Mouse (Mus musculus) neural tube, embryonic 15.5 days (tissue): Measurements from ENCODE around the gene Baiap2l2. TPM values are rescaled to one million over a fixed set of nuclear protein-coding genes. Genes with fewer than 3 reads are reported as not detected.

Source experiments
- ATAC-seq: fragments of 200-750 bp; cut with Nextera tagmentation; 2 replicates; pipeline ENCODE4 v1.8.0; 2017; ENCODE audit warnings: mild to moderate bottlenecking, moderate TSS enrichment, moderate library complexity; ENCODE audit not compliant: low FRiP score
- H3K27ac ChIP-seq: fragments of 300-500 bp; sonication (generic); replicated peaks from 2 replicates; pipeline ENCODE4 v1.5.1; 2015; ENCODE audit warnings: mild to moderate bottlenecking, inconsistent platforms
- H3K27me3 ChIP-seq: fragments of 300-500 bp; sonication (generic); replicated peaks from 2 replicates; pipeline ENCODE4 v1.6.1; 2015; ENCODE audit warnings: inconsistent platforms
- H3K36me3 ChIP-seq: fragments of 300-500 bp; sonication (generic); 2 replicates; pipeline ENCODE4 v1.6.1; 2015; ENCODE audit warnings: inconsistent platforms
- H3K4me1 ChIP-seq: fragments of 300-500 bp; sonication (generic); 2 replicates; pipeline ENCODE4 v1.6.1; 2015; ENCODE audit warnings: inconsistent platforms
- H3K4me2 ChIP-seq: fragments of 300-500 bp; sonication (generic); 2 replicates; pipeline ENCODE4 v1.6.1; 2015; ENCODE audit warnings: inconsistent platforms, mild to moderate bottlenecking, moderate library complexity
- H3K4me3 ChIP-seq: fragments of 300-500 bp; sonication (generic); replicated peaks from 2 replicates; pipeline ENCODE4 v1.5.1; 2015; ENCODE audit warnings: mild to moderate bottlenecking, inconsistent platforms
- H3K9ac ChIP-seq: fragments of 300-500 bp; sonication (generic); replicated peaks from 2 replicates; pipeline ENCODE4 v1.6.1; 2015; ENCODE audit warnings: mild to moderate bottlenecking, inconsistent platforms
- H3K9me3 ChIP-seq: fragments of 300-500 bp; sonication (generic); replicated peaks from 2 replicates; pipeline ENCODE4 v1.6.1; 2016; ENCODE audit warnings: inconsistent platforms
- WGBS: fragments of 180-500 bp; shearing (Covaris S2); methylation state at CpG from one replicate; pipeline ENCODE4 v1.1.7; 2015; ENCODE audit warnings: mixed read lengths; 5-methylcytosine and 5-hydroxymethylcytosine counted together
- polyA plus RNA-seq: library from polyadenylated mRNA; unstranded; fragments of >200 nt; fragmentation: Nextera tagmentation; extraction: Ambion mirVana; gene quantifications from 2 replicates; pipeline ENCODE4 v1.2.1, GENCODE M21; 2015

Baiap2l2 gene
- polyA plus RNA-seq, 1 experiment from 2014 or later, result 4.0 TPM

- Histone ChIP-seq H3K4me1 (no peaks in the 10 kb centered on the region), H3K27me3 (no peaks in the 10 kb centered on the region), H3K9me3 (no peaks in the 10 kb centered on the region), H3K27ac (no peak overlapping the region), H3K36me3 (no peaks in the 10 kb centered on the region), H3K4me2 (no peak overlapping the region), H3K4me3 (no peak overlapping the region), H3K9ac (no peak overlapping the region)
- WGBS, result 88% methylated on average over 9 of the region's 9 CpGs
- ATAC-seq, result no peak
Measured at GRCm38 (mm10) chr15:79292779-79293178, 7.4 kb upstream of the Baiap2l2 start.

DNA sequence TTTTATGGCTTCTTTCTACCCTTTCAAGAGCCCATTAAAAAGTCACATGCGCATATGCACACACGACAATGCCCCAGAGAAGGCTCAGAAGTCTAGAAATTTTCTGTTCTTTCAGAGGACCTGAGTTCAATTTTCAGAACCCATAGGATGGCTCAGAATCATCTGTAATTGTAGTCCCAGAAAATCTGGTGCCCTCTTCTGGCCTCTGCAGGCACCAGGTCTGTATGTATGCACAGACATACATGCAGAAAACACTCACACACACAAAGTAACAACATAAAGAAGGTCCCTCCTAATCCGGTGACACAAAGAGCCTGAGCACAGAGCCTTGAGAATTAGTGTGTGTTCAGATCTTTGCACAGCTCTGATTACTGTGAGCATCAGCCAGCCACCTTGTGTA is 5.0 kb upstream of the Baiap2l2 start:
- no peak for ATAC-seq
- Histone ChIP-seq H3K4me2 (no peak overlapping the region), H3K9ac (no peak overlapping the region), H3K27ac (no peak overlapping the region), H3K4me1 (no peaks in the 10 kb centered on the region), H3K36me3 (no peaks in the 10 kb centered on the region), H3K27me3 (no peaks in the 10 kb centered on the region), H3K4me3 (no peak overlapping the region), H3K9me3 (no peaks in the 10 kb centered on the region)
- 74% methylated on average over 3 of the region's 3 CpGs for WGBS

GRCm38 (mm10) chr15:79289441-79289840 is 4.1 kb upstream of the Baiap2l2 start:
- Histone ChIP-seq H3K4me3 (no peak overlapping the region), H3K36me3 (no peaks in the 10 kb centered on the region), H3K4me2 (no peak overlapping the region), H3K4me1 (no peaks in the 10 kb centered on the region), H3K9me3 (no peaks in the 10 kb centered on the region), H3K27ac (no peak overlapping the region), H3K9ac (no peak overlapping the region), H3K27me3 (no peaks in the 10 kb centered on the region)
- ATAC-seq, result no peak
- 89% methylated on average over 12 of the region's 12 CpGs for WGBS

GRCm38 (mm10) chr15:79288387-79288786 is 3.0 kb upstream of the Baiap2l2 start:
- H3K27me3 ChIP-seq, result no peaks in the 10 kb centered on the region
- no peak overlapping the region for H3K4me2 ChIP-seq
- no peaks in the 10 kb centered on the region for H3K9me3 ChIP-seq
- H3K4me3 ChIP-seq, result no peak overlapping the region
- H3K9ac ChIP-seq, result no peak overlapping the region
- H3K36me3 ChIP-seq, result no peaks in the 10 kb centered on the region
- no peak overlapping the region for H3K27ac ChIP-seq
- no peak for ATAC-seq
- H3K4me1 ChIP-seq, result no peaks in the 10 kb centered on the region
- WGBS, result 87% methylated on average over 3 of the region's 3 CpGs

- no peak overlapping the region for H3K4me3 ChIP-seq
- no peak overlapping the region for H3K4me2 ChIP-seq
- H3K4me1 ChIP-seq, result no peaks in the 10 kb centered on the region
- ATAC-seq, result no peak
- H3K27me3 ChIP-seq, result no peaks in the 10 kb centered on the region
- no peak overlapping the region for H3K27ac ChIP-seq
- no peaks in the 10 kb centered on the region for H3K36me3 ChIP-seq
- no peak overlapping the region for H3K9ac ChIP-seq
- WGBS, result 94% methylated on average over 7 of the region's 7 CpGs
- H3K9me3 ChIP-seq, result no peaks in the 10 kb centered on the region
Measured at GRCm38 (mm10) chr15:79287091-79287490, 1.8 kb upstream of the Baiap2l2 start.

- Histone ChIP-seq H3K36me3 (no peaks in the 10 kb centered on the region), H3K4me3 (no peak overlapping the region), H3K4me2 (no peak overlapping the region), H3K9me3 (no peaks in the 10 kb centered on the region), H3K27me3 (no peaks in the 10 kb centered on the region), H3K4me1 (no peaks in the 10 kb centered on the region), H3K9ac (no peak overlapping the region), H3K27ac (no peak overlapping the region)
- ATAC-seq, result no peak
- WGBS, result 91% methylated on average over 7 of the region's 7 CpGs
Measured at GRCm38 (mm10) chr15:79286141-79286540, 804 bp upstream of the Baiap2l2 start.

DNA sequence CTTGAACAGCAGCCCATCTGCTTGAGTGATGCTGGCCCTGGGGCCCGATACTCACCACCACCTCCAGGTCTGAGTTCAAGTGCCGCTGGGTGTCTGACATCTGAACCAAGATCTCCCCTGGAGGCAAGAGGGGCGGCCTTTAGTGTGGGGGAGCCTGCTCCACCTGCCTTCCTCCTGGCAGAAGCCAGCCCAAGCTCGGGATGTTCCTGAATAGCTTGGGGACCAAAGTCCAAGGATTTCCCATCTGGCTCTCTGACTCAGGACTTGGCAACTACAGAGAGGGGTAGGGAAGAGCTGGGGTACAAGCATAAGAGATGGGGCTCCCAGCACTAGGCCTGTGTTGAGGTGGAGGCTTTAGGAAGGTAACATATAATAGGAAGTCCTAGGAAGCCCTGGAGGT is 2.0 kb downstream of the Baiap2l2 start:
- Histone ChIP-seq H3K27me3 (no peaks in the 10 kb centered on the region), H3K27ac (no peak overlapping the region), H3K4me3 (no peak overlapping the region), H3K36me3 (no peaks in the 10 kb centered on the region), H3K9ac (no peak overlapping the region), H3K9me3 (no peaks in the 10 kb centered on the region), H3K4me1 (no peaks in the 10 kb centered on the region), H3K4me2 (no peak overlapping the region)
- 87% methylated on average over 4 of the region's 4 CpGs for WGBS
- ATAC-seq, result no peak

GRCm38 (mm10) chr15:79282434-79282833 is 2.9 kb downstream of the Baiap2l2 start:
- Histone ChIP-seq H3K4me2 (no peak overlapping the region), H3K4me3 (no peak overlapping the region)
- WGBS, result 82% methylated on average over 5 of the region's 5 CpGs

GRCm38 (mm10) chr15:79281389-79281788 is 3.9 kb downstream of the Baiap2l2 start:
- H3K4me1 ChIP-seq, result no peaks in the 10 kb centered on the region
- 89% methylated on average over 1 of the region's 1 CpGs for WGBS
- ATAC-seq, result no peak

More at GRCm38 (mm10) chr15:79282434-79282833, 2.9 kb downstream of the Baiap2l2 start:
- Histone ChIP-seq H3K4me1 (no peaks in the 10 kb centered on the region), H3K27me3 (no peaks in the 10 kb centered on the region), H3K27ac (no peak overlapping the region), H3K36me3 (no peaks in the 10 kb centered on the region), H3K9ac (no peak overlapping the region), H3K9me3 (no peaks in the 10 kb centered on the region)
- ATAC-seq, result no peak

DNA sequence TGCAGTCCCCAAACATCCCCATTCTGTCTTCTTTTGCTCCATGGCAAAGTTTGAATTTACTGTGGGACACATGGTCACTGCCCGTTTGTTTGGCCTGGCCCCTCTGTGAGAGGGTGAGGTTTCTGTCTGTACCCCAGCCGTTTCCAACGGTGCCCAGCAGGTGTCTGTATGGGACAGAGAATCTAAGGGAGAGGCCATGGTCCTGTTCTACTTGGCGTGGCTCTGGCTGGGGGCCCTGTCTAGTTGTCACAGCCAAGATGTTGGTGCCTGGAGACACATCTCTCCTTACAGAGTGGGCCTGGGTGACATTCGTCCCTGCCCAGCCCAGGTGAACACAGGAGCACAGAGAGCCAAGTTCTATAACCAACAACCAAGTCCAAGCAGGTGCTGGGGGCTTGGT is 4.5 kb downstream of the Baiap2l2 start:
- no peak overlapping the region for H3K9ac ChIP-seq
- no peak overlapping the region for H3K4me2 ChIP-seq
- H3K4me3 ChIP-seq, result no peak overlapping the region
- ATAC-seq, result no peak
- H3K27ac ChIP-seq, result no peak overlapping the region
- H3K9me3 ChIP-seq, result no peaks in the 10 kb centered on the region
- H3K36me3 ChIP-seq, result no peaks in the 10 kb centered on the region
- H3K27me3 ChIP-seq, result no peaks in the 10 kb centered on the region
- WGBS, result 55% methylated on average over 5 of the region's 5 CpGs
- H3K4me1 ChIP-seq, result no peaks in the 10 kb centered on the region

More at GRCm38 (mm10) chr15:79281389-79281788, 3.9 kb downstream of the Baiap2l2 start:
- H3K9ac ChIP-seq, result no peak overlapping the region
- no peaks in the 10 kb centered on the region for H3K36me3 ChIP-seq
- H3K9me3 ChIP-seq, result no peaks in the 10 kb centered on the region
- H3K27ac ChIP-seq, result no peak overlapping the region
- no peak overlapping the region for H3K4me3 ChIP-seq
- no peak overlapping the region for H3K4me2 ChIP-seq
- no peaks in the 10 kb centered on the region for H3K27me3 ChIP-seq

DNA sequence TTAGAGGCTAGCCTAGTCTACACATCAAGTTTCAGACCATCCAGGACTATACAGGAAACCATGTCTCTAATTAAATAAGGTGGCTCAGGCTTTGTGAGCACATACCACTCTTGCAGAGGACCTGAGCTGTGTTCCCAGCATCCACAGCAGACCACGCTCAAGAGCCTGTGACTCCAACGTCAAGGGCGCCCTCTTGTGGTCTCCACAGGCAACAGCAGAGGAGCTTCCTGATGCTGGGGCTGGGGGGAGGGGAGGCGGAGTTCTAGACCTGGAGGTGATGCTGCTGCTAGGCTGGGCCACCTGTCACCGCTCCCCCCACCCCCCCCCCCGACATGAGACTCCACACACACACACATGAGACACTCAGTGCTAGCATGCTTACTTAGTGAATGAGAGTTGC is 5.1 kb downstream of the Baiap2l2 start:
- Histone ChIP-seq H3K4me2 (no peak overlapping the region), H3K36me3 (no peaks in the 10 kb centered on the region), H3K4me1 (no peaks in the 10 kb centered on the region), H3K9ac (no peak overlapping the region), H3K9me3 (no peaks in the 10 kb centered on the region), H3K27me3 (no peaks in the 10 kb centered on the region), H3K4me3 (no peak overlapping the region), H3K27ac (no peak overlapping the region)
- WGBS, result 28% methylated on average over 6 of the region's 6 CpGs
- ATAC-seq, result no peak

GRCm38 (mm10) chr15:79277728-79278127 is 7.6 kb downstream of the Baiap2l2 start:
- ATAC-seq, result no peak
- Histone ChIP-seq H3K4me2 (no peak overlapping the region), H3K27me3 (no peaks in the 10 kb centered on the region), H3K27ac (no peak overlapping the region), H3K36me3 (no peaks in the 10 kb centered on the region), H3K9ac (no peak overlapping the region), H3K4me3 (no peak overlapping the region), H3K9me3 (no peaks in the 10 kb centered on the region), H3K4me1 (no peaks in the 10 kb centered on the region)
- WGBS, result 68% methylated on average over 10 of the region's 10 CpGs

- ATAC-seq, result no peak
- no peak overlapping the region for H3K4me3 ChIP-seq
- H3K36me3 ChIP-seq, result no peaks in the 10 kb centered on the region
- H3K9me3 ChIP-seq, result no peaks in the 10 kb centered on the region
- H3K27me3 ChIP-seq, result no peaks in the 10 kb centered on the region
- H3K9ac ChIP-seq, result no peak overlapping the region
- H3K4me1 ChIP-seq, result peaks cover 16% of the 10 kb centered on the region
- WGBS, result 42% methylated on average over 10 of the region's 10 CpGs
- no peak overlapping the region for H3K4me2 ChIP-seq
- no peak overlapping the region for H3K27ac ChIP-seq
Measured at GRCm38 (mm10) chr15:79273020-79273419, 12.3 kb downstream of the Baiap2l2 start.
